Mouse (Mus musculus): ENCODE data around the gene Csnk1e. TPM values are rescaled to one million over a fixed set of nuclear protein-coding genes. Genes with fewer than 3 reads are reported as not detected.

Csnk1e gene
- total RNA-seq, 2 experiments from 2014 or later, result 181 to 198 TPM

- no peak for DNase-seq (ENCODE audit: extremely low spot score in 1 of 2, low spot score in 2 of 2)
- intact Hi-C loops (cut with DNase I), result no loop called here
Observed at GRCm38 (mm10) chr15:79379658-79380057, 75.7 kb downstream of the Csnk1e start.

- DNase-seq (ENCODE audit: extremely low spot score in 1 of 2, low spot score in 2 of 2), result no peak
- intact Hi-C loops (cut with DNase I), result no loop called here
Observed at GRCm38 (mm10) chr15:79378608-79379007, 76.8 kb downstream of the Csnk1e start.

- peak in 1 of 2 experiments; percentile 74 for DNase-seq (ENCODE audit: extremely low spot score in 1 of 2, low spot score in 2 of 2)
- intact Hi-C loops (cut with DNase I), result no loop called here
Observed at GRCm38 (mm10) chr15:79377681-79378080, 77.7 kb downstream of the Csnk1e start.

GRCm38 (mm10) chr15:79374760-79375159 is 80.6 kb downstream of the Csnk1e start:
- no peak for DNase-seq (ENCODE audit: extremely low spot score in 1 of 2, low spot score in 2 of 2)
- intact Hi-C loops (cut with DNase I), result no loop called here

- intact Hi-C loops (cut with DNase I), result no loop called here
- DNase-seq (ENCODE audit: extremely low spot score in 1 of 2, low spot score in 2 of 2), result no peak
Observed at GRCm38 (mm10) chr15:79370281-79370843, 85.0 kb downstream of the Csnk1e start.

GRCm38 (mm10) chr15:79369452-79370280 is 85.7 kb downstream of the Csnk1e start:
- intact Hi-C loops (cut with DNase I), result no loop called here
- no peak for DNase-seq (ENCODE audit: extremely low spot score in 1 of 2, low spot score in 2 of 2)

- intact Hi-C loops (cut with DNase I), result no loop called here
- DNase-seq (ENCODE audit: extremely low spot score in 1 of 2, low spot score in 2 of 2), result no peak
Observed at GRCm38 (mm10) chr15:79368861-79369440, 86.4 kb downstream of the Csnk1e start.

GRCm38 (mm10) chr15:79368313-79368811 is 87.0 kb downstream of the Csnk1e start:
- DNase-seq (ENCODE audit: extremely low spot score in 1 of 2, low spot score in 2 of 2), result peak in 1 of 2 experiments; percentile 81
- intact Hi-C loops (cut with DNase I), result no loop called here

Small RNAs within 50 kb of the gene (microRNA-seq; reads per million reads assigned to microRNA genes)
- not detected for gene Gm44302
- gene Mir1943, result 2.9 reads per million, percentile 2 among the genes with 10 or more reads in this experiment

Other genes with a start within 250 kb of the Csnk1e start
- gene Pick1, start 226.4 kb downstream of the Csnk1e start, total RNA-seq (2021), result 10 to 100 TPM; 53.9 to 59.1 TPM
- 1 to 10 TPM; 1.3 to 1.8 TPM for gene Gm49486, start 226.2 kb downstream of the Csnk1e start, total RNA-seq (2021)
- gene Slc16a8, start 200.8 kb downstream of the Csnk1e start, total RNA-seq (2021), result under 1 TPM in 1 of 2 experiments, not detected in 1; 0.19 TPM
- gene Baiap2l2, start 170.0 kb downstream of the Csnk1e start, total RNA-seq (2021), result 1 to 10 TPM; 7.0 to 9.1 TPM
- gene Pla2g6, start 127.2 kb downstream of the Csnk1e start, total RNA-seq (2021), result 10 to 100 TPM; 21.9 to 22.3 TPM
- gene Maff, start 108.9 kb downstream of the Csnk1e start, total RNA-seq (2021), result 1 to 10 TPM; 1.3 to 3.1 TPM
- gene Tmem184b, start 52.0 kb downstream of the Csnk1e start, total RNA-seq (2021), result 10 to 100 TPM; 51.2 to 54.0 TPM
- 100 to 1,000 TPM; 116 to 124 TPM for gene Kcnj4, start 49.7 kb upstream of the Csnk1e start, total RNA-seq (2021)
- 1 to 10 TPM; 1.4 to 1.6 TPM for gene Kdelr3, start 60.8 kb upstream of the Csnk1e start, total RNA-seq (2021)
- gene Ddx17, start 91.2 kb upstream of the Csnk1e start, total RNA-seq (2021), result 100 to 1,000 TPM; 381 TPM
- gene Dmc1, start 149.5 kb upstream of the Csnk1e start, total RNA-seq (2021), result 1 to 10 TPM; 1.0 to 1.4 TPM
- gene Fam227a, start 203.4 kb upstream of the Csnk1e start, total RNA-seq (2021), result 10 to 100 TPM; 10.4 to 10.6 TPM
- 10 to 100 TPM; 54.5 to 61.0 TPM for gene Cby1, start 203.6 kb upstream of the Csnk1e start, total RNA-seq (2021)
- 100 to 1,000 TPM; 108 to 112 TPM for gene Tomm22, start 215.3 kb upstream of the Csnk1e start, total RNA-seq (2021)
- 10 to 100 TPM; 43.7 to 46.1 TPM for gene Josd1, start 232.4 kb upstream of the Csnk1e start, total RNA-seq (2021)
- 10 to 100 TPM; 44.9 to 48.5 TPM for gene Gtpbp1, start 235.3 kb upstream of the Csnk1e start, total RNA-seq (2021)